Mouse (Mus musculus) cerebellum, postnatal 36 days (tissue): ENCODE measurements at regions not wholly inside any gene's neighbourhood (a gene's known extent, or its start where the extent isn't known, plus 50 kb on each side); places are given as distances from the start of the nearest gene placed in this dataset.

ENCODE experiments used
- DNase-seq, 2 experiments: peaks; one replicate each; pipeline ENCODE4 v3.0.0; 2021 to 2022; ENCODE audit warnings: mixed read lengths in 2 of 2

GRCm38 (mm10) chr1:48535044-48535443 lies 1642.4 kb upstream of the Slc39a10 start:
- DNase-seq, result no peak

GRCm38 (mm10) chr1:48533326-48533725 lies 1640.7 kb upstream of the Slc39a10 start:
- peak; percentile 58 to 75 for DNase-seq

- DNase-seq, result peak; percentile 58 to 62
These were observed 1596.1 kb upstream of the Slc39a10 start for GRCm38 (mm10) chr1:48488756-48489155.

GRCm38 (mm10) chr1:48459928-48460327 lies 1567.3 kb upstream of the Slc39a10 start:
- DNase-seq, result peak in 1 of 2 experiments; percentile 9
